Mouse (Mus musculus): ENCODE measurements at regions not wholly inside any gene's neighbourhood (a gene's known extent, or its start where the extent isn't known, plus 50 kb on each side); places are given as distances from the start of the nearest gene placed in this dataset.

DNA sequence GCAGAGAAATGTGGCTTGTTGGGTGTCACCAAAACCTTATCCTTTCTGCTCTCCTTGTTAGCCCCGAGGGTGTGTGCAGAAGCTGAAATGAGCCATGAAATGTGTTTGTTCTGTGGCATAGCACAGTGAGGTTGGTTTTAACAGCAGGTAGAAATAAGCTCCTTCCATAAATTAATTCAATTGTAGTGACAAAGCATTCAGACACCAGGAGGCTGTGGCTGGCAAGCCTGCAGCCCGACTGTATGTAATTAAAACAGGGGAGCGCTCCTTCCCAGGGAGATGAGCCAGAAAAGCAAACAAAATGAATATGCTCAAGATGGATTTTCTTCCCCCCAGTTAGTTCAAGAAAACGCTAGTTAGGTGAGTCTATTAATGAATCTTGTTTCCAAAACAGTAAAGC lies 341.1 kb upstream of the Trpc7 start:
- dilution Hi-C loops (cut with MboI; ENCODE audit: extremely low pct_ligation_motif_present, extremely low pct_unique_long_range_greater_than_20kb, low sequenced_read_pairs): no loop called here
- Histone ChIP-seq H3K36me3 (replicated peaks in 1 of 2; ENCODE audit: control insufficient read depth in 1 of 2, insufficient read depth in 1 of 2, low read length in 1 of 2) (no peaks in the 10 kb centered on the region), H3K9ac (ENCODE audit: insufficient read depth, low read depth) (no peak overlapping the region), H3K9me3 (replicated peaks; ENCODE audit: low read length) (peaks cover 82% of the 10 kb centered on the region), H3K4me3 (replicated peaks in 1 of 3; ENCODE audit: low read depth in 2 of 3, low read length in 2 of 3, poor library complexity in 1 of 3) (no peak overlapping the region), H3K4me1 (ENCODE audit: control insufficient read depth in 1 of 2, insufficient read depth in 2 of 2) (no peaks in the 10 kb centered on the region), H3K79me2 (replicated peaks; ENCODE audit: control insufficient read depth, extremely low read depth, insufficient read depth, poor library complexity, severe bottlenecking) (no peaks in the 10 kb centered on the region), H3K4me2 (ENCODE audit: insufficient read depth, low read depth, poor library complexity, severe bottlenecking) (no peak overlapping the region), H3K27ac (ENCODE audit: insufficient read depth, low read depth) (no peak overlapping the region), H3K27me3 (replicated peaks) (no peaks in the 10 kb centered on the region)
- TF ChIP-seq UBTF (IDR thresholded peaks at IDR 0.05; ENCODE audit: low read depth, low read length) (no peak), GABPA (IDR thresholded peaks at IDR 0.05; ENCODE audit: insufficient replicate concordance, low read depth, low read length) (no peak), JUN (IDR thresholded peaks at IDR 0.05; ENCODE audit: insufficient read depth, low read depth, low read length) (no peak), RCOR1 (conservative IDR thresholded peaks at IDR 0.05; ENCODE audit: low read depth, low read length) (no peak), NELFE (IDR thresholded peaks at IDR 0.05; ENCODE audit: low read depth, low read length) (no peak), NRF1 (IDR thresholded peaks at IDR 0.05; ENCODE audit: low read depth, low read length) (no peak), CHD2 (IDR thresholded peaks at IDR 0.05; ENCODE audit: low read length) (no peak), MAX (IDR thresholded peaks at IDR 0.05; ENCODE audit: low read length) (no peak), HCFC1 (IDR thresholded peaks at IDR 0.05; ENCODE audit: low read depth, low read length) (no peak)
- in situ Hi-C loops (cut with MboI; ENCODE audit: low pct_ligation_motif_present, low pct_unique_long_range_greater_than_20kb, low sequenced_read_pairs): no loop called here
- no peak for DNase-seq (ENCODE audit: extremely low read depth)

DNA sequence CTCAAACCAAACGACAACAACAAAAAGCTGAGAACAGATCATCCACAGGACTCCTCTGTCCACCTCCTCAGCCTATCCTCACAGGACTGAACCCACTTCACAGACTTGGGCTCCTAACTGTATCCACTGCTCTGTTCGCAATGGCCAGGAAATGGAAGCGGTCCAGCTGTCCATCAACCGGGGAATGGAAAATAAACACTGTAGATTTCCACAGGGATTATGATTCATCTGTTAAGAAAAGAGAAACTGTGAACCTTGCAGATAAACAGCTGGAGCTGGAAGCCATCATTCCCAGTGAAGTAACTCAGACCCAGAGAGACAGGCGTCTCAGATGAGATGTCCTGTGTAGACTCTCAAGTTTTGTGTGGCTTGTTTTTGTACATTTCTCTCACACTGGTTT lies 340.4 kb upstream of the Trpc7 start:
- dilution Hi-C loops (cut with MboI; ENCODE audit: extremely low pct_ligation_motif_present, extremely low pct_unique_long_range_greater_than_20kb, low sequenced_read_pairs) (no loop called here), in situ Hi-C loops (cut with MboI; ENCODE audit: low pct_ligation_motif_present, low pct_unique_long_range_greater_than_20kb, low sequenced_read_pairs) (no loop called here)
- Histone ChIP-seq H3K36me3 (replicated peaks in 1 of 2; ENCODE audit: control insufficient read depth in 1 of 2, insufficient read depth in 1 of 2, low read length in 1 of 2) (no peaks in the 10 kb centered on the region), H3K9ac (ENCODE audit: insufficient read depth, low read depth) (no peak overlapping the region), H3K27me3 (replicated peaks) (no peaks in the 10 kb centered on the region), H3K4me1 (ENCODE audit: control insufficient read depth in 1 of 2, insufficient read depth in 2 of 2) (no peaks in the 10 kb centered on the region), H3K27ac (ENCODE audit: insufficient read depth, low read depth) (no peak overlapping the region), H3K4me3 (replicated peaks in 1 of 3; ENCODE audit: low read depth in 2 of 3, low read length in 2 of 3, poor library complexity in 1 of 3) (no peak overlapping the region), H3K79me2 (replicated peaks; ENCODE audit: control insufficient read depth, extremely low read depth, insufficient read depth, poor library complexity, severe bottlenecking) (no peaks in the 10 kb centered on the region), H3K4me2 (ENCODE audit: insufficient read depth, low read depth, poor library complexity, severe bottlenecking) (no peak overlapping the region), H3K9me3 (replicated peaks; ENCODE audit: low read length) (peaks cover 83% of the 10 kb centered on the region)
- no peak for DNase-seq (ENCODE audit: extremely low read depth)
- TF ChIP-seq MXI1 (IDR thresholded peaks at IDR 0.05; ENCODE audit: low read depth, low read length): no peak
- no peak for TF ChIP-seq SIN3A (IDR thresholded peaks at IDR 0.05; ENCODE audit: low read length)
- TF ChIP-seq SMC3 (IDR thresholded peaks at IDR 0.05; ENCODE audit: low read depth, low read length): no peak
- TF ChIP-seq ZNF384 (IDR thresholded peaks at IDR 0.05; ENCODE audit: low read depth, low read length): no peak
- no peak for TF ChIP-seq JUN (IDR thresholded peaks at IDR 0.05; ENCODE audit: insufficient read depth, low read depth, low read length)
- no peak for TF ChIP-seq MYC (IDR thresholded peaks at IDR 0.05; ENCODE audit: low read depth, low read length)
- no peak for TF ChIP-seq JUND (conservative IDR thresholded peaks at IDR 0.05; ENCODE audit: low read depth, low read length)
- no peak for TF ChIP-seq ELF1 (IDR thresholded peaks at IDR 0.05; ENCODE audit: low read depth, low read length)
- TF ChIP-seq BHLHE40 (IDR thresholded peaks at IDR 0.05; ENCODE audit: low read depth, low read length): no peak
- no peak for TF ChIP-seq RAD21 (IDR thresholded peaks at IDR 0.05; ENCODE audit: low read depth, low read length)
- TF ChIP-seq ZC3H11A (IDR thresholded peaks at IDR 0.05; ENCODE audit: low read depth, low read length): no peak
- TF ChIP-seq ZKSCAN1 (IDR thresholded peaks at IDR 0.05; ENCODE audit: borderline replicate concordance, low read depth, low read length): no peak
- no peak for TF ChIP-seq KAT2A (IDR thresholded peaks at IDR 0.05; ENCODE audit: insufficient replicate concordance, low read length)
- no peak for TF ChIP-seq NRF1 (IDR thresholded peaks at IDR 0.05; ENCODE audit: low read depth, low read length)
- TF ChIP-seq ZMIZ1 (IDR thresholded peaks at IDR 0.05; ENCODE audit: low read depth, low read length): no peak
- no peak for TF ChIP-seq ETS1 (conservative IDR thresholded peaks at IDR 0.05; ENCODE audit: low read depth, low read length)
- no peak for TF ChIP-seq CHD2 (IDR thresholded peaks at IDR 0.05; ENCODE audit: low read length)
- no peak for TF ChIP-seq CHD1 (IDR thresholded peaks at IDR 0.05; ENCODE audit: low read depth, low read length)

All from CH12.LX (cell line).